Mouse (Mus musculus) common myeloid progenitor, adult 5-6 weeks (primary cell): ENCODE results near the gene Vps51. TPM values are rescaled to one million over a fixed set of nuclear protein-coding genes. Genes with fewer than 3 reads are reported as not detected.
A peak's percentile ranks its signal among the peaks of the same experiment; 100 is the strongest.

Experiments
- ATAC-seq: replicated peaks from 2 replicates; pipeline ENCODE4 v1.8.0; 2016; ENCODE audit warnings: low read depth, mild to moderate bottlenecking, moderate TSS enrichment, inconsistent platforms; ENCODE audit not compliant: poor library complexity, severe bottlenecking
- total RNA-seq: library from RNA; stranded (forward); fragments of 200-1000, 187-1606 nt; gene quantifications from 2 replicates; pipeline ENCODE4 v1.2.3, GENCODE M21; 2017

The Vps51 gene
- total RNA-seq = 43.1 and 54.1 TPM in 2 replicates

GRCm38 (mm10) chr19:6076564-6077393 lies at the start of gene Vps51:
TSS of gene Vps51 (minus strand) at chr19:6077231.
- peak; percentile 96 for ATAC-seq

DNA sequence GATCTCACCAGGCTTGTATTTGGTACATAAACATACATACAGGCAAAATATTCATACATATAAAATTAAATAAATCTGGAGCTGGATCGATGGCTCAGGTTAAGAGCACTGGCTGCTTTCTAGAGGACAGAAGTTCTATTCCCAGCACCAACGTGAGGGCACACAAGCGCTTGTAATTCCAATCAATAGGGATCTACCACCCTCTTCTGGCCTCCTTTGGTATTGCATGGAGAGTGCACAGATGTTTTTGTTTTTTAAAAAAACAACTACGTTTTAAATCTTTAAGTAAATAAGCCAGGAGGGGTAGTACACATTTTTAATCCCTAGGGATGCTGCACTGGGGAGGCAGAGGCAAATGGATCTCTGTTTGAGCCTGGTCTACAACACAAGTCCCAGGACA lies 49.3 kb upstream of the Vps51 start:
- no peak for ATAC-seq

GRCm38 (mm10) chr19:6124898-6125297 lies 47.9 kb upstream of the Vps51 start:
- no peak for ATAC-seq

GRCm38 (mm10) chr19:6123330-6123729 lies 46.3 kb upstream of the Vps51 start:
- ATAC-seq = no peak

GRCm38 (mm10) chr19:6121761-6122160 lies 44.7 kb upstream of the Vps51 start:
- no peak for ATAC-seq

DNA sequence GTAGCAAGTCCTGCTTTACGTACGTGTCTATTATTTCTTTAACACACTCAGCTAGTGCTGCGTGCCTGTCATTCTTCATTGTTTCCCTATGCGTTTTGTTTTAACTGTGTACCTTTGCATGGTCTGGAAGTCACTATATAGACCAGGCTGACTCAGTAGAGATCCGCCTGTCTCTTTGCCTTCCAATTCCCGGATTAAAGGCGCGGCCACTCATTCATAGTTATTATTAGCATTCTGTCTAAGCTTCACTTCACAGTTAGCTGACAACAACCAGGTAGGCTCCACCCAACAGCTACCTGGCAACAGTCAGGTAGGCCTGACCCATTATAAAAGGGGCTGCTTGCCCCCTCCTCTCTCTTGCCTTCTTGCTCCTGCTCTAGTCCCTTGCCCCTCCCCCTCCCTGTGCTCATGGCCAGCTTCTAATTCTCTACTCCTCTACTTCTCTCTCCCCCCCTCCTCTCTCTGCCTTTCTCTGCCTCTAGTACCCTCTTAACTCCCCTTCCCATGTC lies 41.7 kb upstream of the Vps51 start:
- ATAC-seq = 0 out of 2 replicates have a peak, but pooled peaks have one; percentile 2

- ATAC-seq = peak; percentile 91
Observed at GRCm38 (mm10) chr19:6117986-6118676, 41.1 kb upstream of the Vps51 start, which contains the start of gene Sac3d1. TSS of gene Sac3d1 (minus strand) at chr19:6118650.

DNA sequence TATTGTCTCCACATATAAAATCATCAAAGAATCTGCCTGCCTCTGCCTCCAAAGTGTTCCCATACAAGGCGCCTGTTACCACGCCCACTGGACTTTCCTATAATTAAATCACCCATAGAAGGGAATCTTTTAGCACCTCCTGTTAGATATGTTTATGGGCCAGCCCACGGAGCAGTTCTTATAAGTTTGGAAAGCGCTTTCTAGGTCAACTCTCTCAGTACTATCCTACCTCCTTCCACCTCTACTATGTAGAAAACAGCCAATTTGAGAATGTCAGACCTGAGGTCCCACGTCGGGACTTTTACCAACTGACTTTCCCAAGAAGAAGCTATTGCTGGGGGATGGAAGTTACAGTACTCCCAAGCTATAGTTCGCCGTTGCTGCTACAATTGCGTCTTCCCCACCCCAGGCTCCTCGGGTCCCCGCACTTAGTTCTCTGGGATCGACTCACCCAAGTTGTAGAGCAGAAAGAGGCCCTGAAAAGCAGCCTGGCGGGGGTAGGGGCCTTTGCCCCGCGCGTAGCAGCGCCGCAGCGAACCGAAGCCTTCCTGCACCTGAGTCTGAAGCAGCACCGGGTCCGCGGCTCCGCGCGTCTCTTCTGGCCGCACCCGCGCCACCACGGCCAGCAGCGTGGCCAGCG lies 40.4 kb upstream of the Vps51 start:
- no peak for ATAC-seq

GRCm38 (mm10) chr19:6116113-6116850 lies 39.3 kb upstream of the Vps51 start:
- ATAC-seq = no peak

- ATAC-seq = no peak
Observed at GRCm38 (mm10) chr19:6113116-6113515, 36.1 kb upstream of the Vps51 start.

DNA sequence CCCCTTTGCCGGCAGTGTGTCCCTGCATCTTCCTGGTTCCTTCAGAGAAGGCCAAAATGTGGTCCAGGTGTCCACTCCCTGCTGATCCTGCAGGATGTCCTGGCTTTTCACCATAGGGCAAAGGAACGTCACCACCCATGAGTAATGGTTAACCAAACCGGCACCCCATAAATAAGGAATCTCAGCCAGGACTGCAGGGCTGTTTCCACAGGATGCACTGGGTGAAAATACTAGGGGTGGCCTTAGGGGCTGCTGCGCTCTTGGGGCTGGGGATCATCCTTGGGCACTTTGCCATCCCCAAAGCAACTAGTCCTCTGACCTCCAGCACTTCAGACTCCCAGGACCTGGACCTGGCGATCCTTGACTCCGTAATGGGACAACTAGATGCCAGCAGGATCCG lies 28.6 kb upstream of the Vps51 start, which contains the start of gene Naaladl1:
Gene Naaladl1, plus strand, starts transcription at position 197 of the 400 bp plus-strand sequence.
- no peak for ATAC-seq

DNA sequence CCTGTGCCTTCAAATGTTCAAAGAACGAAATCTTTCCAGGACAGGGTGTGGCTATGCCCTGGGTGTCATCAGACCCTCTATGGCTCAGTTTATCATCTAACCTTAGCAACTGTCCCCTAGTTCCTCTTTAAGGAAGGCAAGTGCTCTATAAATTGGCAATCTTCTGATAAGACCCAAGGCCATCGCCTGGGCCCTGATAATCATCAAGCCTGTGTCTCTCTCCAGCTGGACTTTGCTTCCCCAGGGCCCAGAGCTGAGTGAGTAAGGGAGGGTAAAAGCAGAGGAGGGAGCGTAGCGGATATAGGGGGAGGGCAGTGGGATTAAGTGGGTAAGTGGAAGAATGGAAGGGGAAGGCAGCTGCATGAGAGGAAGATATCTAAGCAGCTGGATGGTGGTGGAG lies 27.4 kb upstream of the Vps51 start:
- ATAC-seq = no peak

DNA sequence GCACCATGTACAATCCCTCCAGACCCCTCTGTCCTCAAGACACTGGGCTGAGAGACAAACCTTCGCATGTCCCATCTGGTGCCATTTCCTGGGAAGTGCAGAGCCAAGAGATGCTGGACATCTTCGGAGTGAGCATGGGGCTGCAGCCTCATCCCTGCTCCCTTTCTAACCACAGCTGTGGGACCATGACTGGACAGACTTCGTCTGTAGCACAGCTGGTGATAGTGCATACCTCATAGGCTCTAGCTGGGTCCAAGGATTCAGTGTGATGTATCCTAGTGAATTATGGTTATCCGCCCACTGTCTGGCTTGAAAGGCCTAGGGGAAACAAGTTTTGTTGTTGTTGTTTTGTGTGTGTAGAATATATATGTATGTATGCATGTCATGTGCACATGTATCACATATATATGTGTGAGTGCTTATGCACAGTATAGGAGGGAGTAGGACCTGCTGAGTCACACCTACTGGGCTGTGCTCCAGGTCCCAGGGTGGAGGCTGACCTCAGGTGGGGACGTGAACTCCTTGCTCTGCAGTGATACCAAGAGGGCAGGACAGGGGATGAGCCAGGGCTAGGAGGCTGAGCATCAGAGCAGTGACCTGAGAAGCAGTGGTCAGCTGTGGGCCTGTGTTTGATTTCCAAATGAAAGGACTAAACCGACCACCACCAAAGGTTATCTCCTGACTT lies 25.3 kb upstream of the Vps51 start:
- no peak for ATAC-seq

- ATAC-seq = no peak
Observed at GRCm38 (mm10) chr19:6101186-6101585, 24.2 kb upstream of the Vps51 start.

DNA sequence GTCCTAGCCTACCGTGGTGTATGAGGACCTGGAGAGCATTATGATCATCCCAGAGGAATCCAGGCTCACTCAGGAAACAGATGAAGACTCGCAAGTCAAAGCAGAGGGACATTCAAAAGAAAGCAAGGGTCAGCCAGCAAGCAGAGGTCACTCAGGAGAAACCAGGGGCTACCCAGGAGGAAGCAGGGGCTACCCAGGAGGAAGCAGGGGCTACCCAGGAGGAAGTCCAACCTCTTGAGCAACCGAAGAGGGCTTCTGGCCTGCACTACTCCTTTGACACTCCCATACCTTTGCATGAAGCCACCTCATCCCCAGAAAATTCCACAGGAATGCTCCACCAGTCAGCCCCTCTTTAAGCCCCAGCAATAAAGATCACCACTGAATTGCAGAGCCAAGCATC lies 20.8 kb upstream of the Vps51 start:
- ATAC-seq = no peak

GRCm38 (mm10) chr19:6094119-6094518 lies 17.1 kb upstream of the Vps51 start, which contains the start of gene AC131692.1:
TSS of gene AC131692.1 (plus strand) at chr19:6094419.
- no peak for ATAC-seq

DNA sequence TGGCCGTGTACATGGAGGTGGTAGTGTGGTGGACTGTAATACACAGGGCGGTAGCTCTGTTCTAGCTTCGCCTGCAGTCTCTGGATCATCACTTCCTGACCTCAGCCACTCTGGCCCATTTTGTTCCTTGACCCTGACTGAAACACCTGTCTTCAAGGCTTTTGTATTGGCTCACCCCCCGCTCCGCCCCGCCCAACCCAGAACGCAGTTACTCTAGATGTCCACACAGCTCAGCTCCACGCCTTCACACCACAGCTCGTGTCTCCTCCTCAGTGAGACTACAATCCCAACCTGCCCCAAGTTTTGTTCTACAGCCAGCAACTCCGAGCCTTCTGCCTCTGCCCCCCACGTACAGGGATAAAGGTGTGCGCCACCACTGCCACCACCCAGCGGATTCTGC lies 11.8 kb upstream of the Vps51 start:
- no peak for ATAC-seq

- ATAC-seq = peak; percentile 83
Observed at GRCm38 (mm10) chr19:6085417-6085879, 8.4 kb upstream of the Vps51 start.
